ENCODE assay signal across 23 mouse cellular contexts in the genomic region with DNA sequence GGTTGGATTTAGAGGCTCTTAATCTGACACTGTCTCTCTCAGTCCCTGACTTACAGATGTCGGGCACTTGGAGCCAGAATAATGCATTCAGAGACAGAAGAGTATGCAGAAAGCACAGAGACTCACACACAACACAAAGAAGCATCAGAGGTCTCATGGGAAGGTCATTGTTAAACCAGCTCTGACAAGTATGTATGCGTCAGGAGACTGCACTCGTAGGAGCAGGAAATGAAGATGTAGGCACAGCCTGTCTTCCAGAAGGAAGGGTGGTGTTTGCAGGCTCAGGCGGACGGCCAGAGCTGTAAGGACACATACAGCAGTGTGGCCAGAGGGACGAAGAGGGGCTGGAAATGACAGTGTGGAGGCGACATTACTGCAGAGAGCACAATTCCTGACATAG.
DNase-seq lines count a peak whose midpoint lies in the region; ATAC-seq and TF ChIP-seq lines count a peak whose summit lies in the region.
"Had no signal": no experiment of that assay in that cellular context is flagged by ENCODE, and none has a peak within 500 bp of the region (broad histone marks: within the 10 kb centered on the region; RNA-seq: fewer than 3 reads in every experiment).

No protein-coding gene starts in this region.

- TF ChIP-seq EP300 in ES-Bruce4 (IDR thresholded peaks at IDR 0.05; ENCODE audit: insufficient read depth, low read depth, low read length), result no peak
- TF ChIP-seq EP300 in stomach, postnatal 0 days (optimal IDR thresholded peaks at IDR 0.05), result no peak

- no peaks in the 10 kb centered on the region for H3K36me3 ChIP-seq in intestine, embryonic 14.5 days (ENCODE audit: control insufficient read depth, insufficient read depth, low read length)
- no peaks in the 10 kb centered on the region for H3K36me3 ChIP-seq in intestine, embryonic 15.5 days
- H3K36me3 ChIP-seq in E14TG2a.4 (ENCODE audit: insufficient read depth, low read length), result peaks cover 21% of the 10 kb centered on the region
- H3K36me3 ChIP-seq in ES-Bruce4 (ENCODE audit: control insufficient read depth, insufficient read depth, low read length, poor library complexity, severe bottlenecking), result no peaks in the 10 kb centered on the region
- H3K36me3 ChIP-seq in stomach, postnatal 0 days (ENCODE audit: control insufficient read depth, insufficient read depth, low read length), result no peaks in the 10 kb centered on the region
- H3K36me3 ChIP-seq: forebrain, embryonic 10.5 days; heart, embryonic 13.5 days; hindbrain, embryonic 12.5 days; hindbrain, embryonic 15.5 days had no signal

- no peak overlapping the region for H3K4me2 ChIP-seq in intestine, embryonic 14.5 days (ENCODE audit: low read length)
- no peak overlapping the region for H3K4me2 ChIP-seq in intestine, embryonic 15.5 days (replicated peaks)
- no peak overlapping the region for H3K4me2 ChIP-seq in stomach, postnatal 0 days (replicated peaks; ENCODE audit: low read depth)
- H3K4me2 ChIP-seq: forebrain, embryonic 13.5 days; heart, embryonic 13.5 days; hindbrain, embryonic 12.5 days; hindbrain, embryonic 15.5 days had no signal

- no peak overlapping the region for H3K4me3 ChIP-seq in intestine, embryonic 14.5 days (ENCODE audit: low read depth, low read length)
- no peak overlapping the region for H3K4me3 ChIP-seq in intestine, embryonic 15.5 days (replicated peaks)
- H3K4me3 ChIP-seq in E14TG2a.4 (replicated peaks; ENCODE audit: low read length) (peak overlapping the region; percentile 40; the same call in 1 of the 2 replicates), ES-Bruce4 (ENCODE audit: low read depth, low read length) (no peak overlapping the region)
- no peak overlapping the region for H3K4me3 ChIP-seq in stomach, postnatal 0 days (ENCODE audit: low read depth, low read length)
- H3K4me3 ChIP-seq: forebrain, embryonic 10.5 days; forebrain, embryonic 13.5 days; heart, embryonic 13.5 days; hindbrain, embryonic 12.5 days; hindbrain, embryonic 15.5 days had no signal

- TF ChIP-seq POLR2A in ES-Bruce4 (IDR thresholded peaks at IDR 0.05; ENCODE audit: insufficient read depth, low read length), result no peak

- DNase-seq in intestine, embryonic 14.5 days (ENCODE audit: low spot score), result peak; percentile 16
- no peak for DNase-seq in stomach, postnatal 0 days (ENCODE audit: low spot score)
- DNase-seq in cerebellum, adult 9-10 months, result no peak
- DNase-seq: adrenal gland, adult 8-10 months; adrenal gland, postnatal 25 days; cerebellum, adult 11-12 months; cerebellum, adult 8-10 months; cerebellum, postnatal 14 days; gastrocnemius, postnatal 10 days; gastrocnemius, postnatal 36 days; heart, postnatal 14 days had no signal

- no peak overlapping the region for H3K9ac ChIP-seq in intestine, embryonic 14.5 days (ENCODE audit: low read length)
- no peak overlapping the region for H3K9ac ChIP-seq in intestine, embryonic 15.5 days
- H3K9ac ChIP-seq in ES-Bruce4 (ENCODE audit: low read depth, poor library complexity, severe bottlenecking), result no peak overlapping the region
- no peak overlapping the region for H3K9ac ChIP-seq in stomach, postnatal 0 days (ENCODE audit: low read length)
- H3K9ac ChIP-seq: forebrain, embryonic 13.5 days; heart, embryonic 13.5 days; hindbrain, embryonic 12.5 days; hindbrain, embryonic 15.5 days had no signal

- H3K4me1 ChIP-seq in intestine, embryonic 14.5 days (replicated peaks; ENCODE audit: control insufficient read depth, insufficient read depth, low read length), result peaks cover 8% of the 10 kb centered on the region; the same call in 1 of the 2 replicates
- no peaks in the 10 kb centered on the region; the same call in 1 of the 2 replicates for H3K4me1 ChIP-seq in intestine, embryonic 15.5 days (replicated peaks)
- peaks cover 59% of the 10 kb centered on the region for H3K4me1 ChIP-seq in E14TG2a.4 (replicated peaks; ENCODE audit: low read depth, low read length)
- peaks cover 2% of the 10 kb centered on the region for H3K4me1 ChIP-seq in ES-Bruce4 (ENCODE audit: control insufficient read depth, insufficient read depth, low read length)
- no peaks in the 10 kb centered on the region for H3K4me1 ChIP-seq in stomach, postnatal 0 days (replicated peaks; ENCODE audit: control insufficient read depth, insufficient read depth)
- H3K4me1 ChIP-seq: forebrain, embryonic 13.5 days had no signal

- H3K27ac ChIP-seq in intestine, embryonic 14.5 days (ENCODE audit: low read depth), result no peak overlapping the region
- H3K27ac ChIP-seq in intestine, embryonic 15.5 days, result no peak overlapping the region
- peak overlapping the region; percentile 15; the same call in 1 of the 2 replicates for H3K27ac ChIP-seq in ES-Bruce4 (ENCODE audit: insufficient read depth, low read length)
- H3K27ac ChIP-seq in stomach, postnatal 0 days (replicated peaks), result no peak overlapping the region
- H3K27ac ChIP-seq: forebrain, embryonic 10.5 days; forebrain, embryonic 13.5 days; heart, embryonic 13.5 days; hindbrain, embryonic 12.5 days; hindbrain, embryonic 15.5 days had no signal

- TF ChIP-seq CTCF in E14TG2a.4 (conservative IDR thresholded peaks at IDR 0.05; ENCODE audit: low read length) (no peak), ES-Bruce4 (IDR thresholded peaks at IDR 0.05; ENCODE audit: low read depth, low read length) (no peak)
- no peak for TF ChIP-seq CTCF in stomach, postnatal 0 days (IDR thresholded peaks at IDR 0.05; ENCODE audit: low read depth)

- ATAC-seq in intestine, embryonic 14.5 days (replicated peaks; ENCODE audit: low FRiP score, low TSS enrichment, low read depth), result no peak
- ATAC-seq in intestine, embryonic 15.5 days, result no peak
- peak; percentile 60 for ATAC-seq in stomach, postnatal 0 days (ENCODE audit: low FRiP score, low TSS enrichment)
- ATAC-seq: activated CD4-positive, CD25-positive, alpha-beta regulatory T cell, adult 4 months; CD4-positive, CD25-positive, alpha-beta regulatory T cell, adult 4 months; forebrain, embryonic 13.5 days; forebrain, embryonic 16.5 days; intestine, embryonic 16.5 days had no signal

- WGBS in intestine, embryonic 14.5 days, result 68% methylated on average over 7 of the region's 7 CpGs
- 70% methylated on average over 7 of the region's 7 CpGs for WGBS in intestine, embryonic 15.5 days
- WGBS in stomach, postnatal 0 days, result 54% methylated on average over 7 of the region's 7 CpGs

- H3K9me3 ChIP-seq in intestine, embryonic 14.5 days (ENCODE audit: control insufficient read depth, low read length), result no peaks in the 10 kb centered on the region
- H3K9me3 ChIP-seq in intestine, embryonic 15.5 days, result no peaks in the 10 kb centered on the region
- H3K9me3 ChIP-seq in E14TG2a.4 (ENCODE audit: low read length) (no peaks in the 10 kb centered on the region), ES-Bruce4 (replicated peaks; ENCODE audit: control insufficient read depth, insufficient read depth, low read length, poor library complexity, severe bottlenecking) (no peaks in the 10 kb centered on the region)
- H3K9me3 ChIP-seq in stomach, postnatal 0 days (ENCODE audit: control insufficient read depth, low read length), result no peaks in the 10 kb centered on the region
- H3K9me3 ChIP-seq: forebrain, embryonic 10.5 days; forebrain, embryonic 13.5 days; heart, embryonic 13.5 days; hindbrain, embryonic 12.5 days; hindbrain, embryonic 15.5 days had no signal

- H3K27me3 ChIP-seq in intestine, embryonic 14.5 days (replicated peaks; ENCODE audit: control insufficient read depth, insufficient read depth, low read length), result no peaks in the 10 kb centered on the region
- no peaks in the 10 kb centered on the region for H3K27me3 ChIP-seq in intestine, embryonic 15.5 days (replicated peaks)
- no peaks in the 10 kb centered on the region for H3K27me3 ChIP-seq in E14TG2a.4 (ENCODE audit: insufficient read depth, low read length)
- no peaks in the 10 kb centered on the region for H3K27me3 ChIP-seq in ES-Bruce4 (ENCODE audit: control insufficient read depth, insufficient read depth, low read length, poor library complexity, severe bottlenecking)
- H3K27me3 ChIP-seq in stomach, postnatal 0 days (ENCODE audit: control insufficient read depth, insufficient read depth, low read length), result no peaks in the 10 kb centered on the region
- H3K27me3 ChIP-seq: forebrain, embryonic 13.5 days; heart, embryonic 13.5 days; hindbrain, embryonic 12.5 days; hindbrain, embryonic 15.5 days had no signal
